Mouse (Mus musculus) ovary, adult 10 weeks (tissue): ENCODE measurements around the gene Elovl2. TPM values are rescaled to one million over a fixed set of nuclear protein-coding genes. Genes with fewer than 3 reads are reported as not detected.

ENCODE experiments used
- polyA plus RNA-seq: library from polyadenylated mRNA; stranded (reverse); fragments of 350-450 nt; fragmentation: Illumina TruSeq; extraction: RNeasy Lipid Tissue Mini Kit (QIAGEN cat#74804); gene quantifications from one replicate; pipeline ENCODE4 v1.2.3, GENCODE M21; 2014

Gene Elovl2
- polyA plus RNA-seq, result 10.5 TPM

GRCm38 (mm10) chr13:41220304-41220834 is at the start of gene Elovl2:
TSS of gene Elovl2 (minus strand) at chr13:41220405.

GRCm38 (mm10) chr13:41249538-41250317 is 29.5 kb upstream of the Elovl2 start, which contains the start of gene Smim13:
TSS of gene Smim13 (plus strand) at chr13:41249844.

Other genes with a start within 250 kb of the Elovl2 start
- 67.0 TPM for gene Pak1ip1, start 219.4 kb downstream of the Elovl2 start, polyA plus RNA-seq
- gene Tmem14c, start 204.1 kb downstream of the Elovl2 start, polyA plus RNA-seq, result 29.2 TPM
- 3.9 TPM for gene Mak, start 140.7 kb downstream of the Elovl2 start, polyA plus RNA-seq
- 0.43 TPM for gene Gcm2, start 109.4 kb downstream of the Elovl2 start, polyA plus RNA-seq
- 3.9 TPM for gene Sycp2l, start 106.1 kb downstream of the Elovl2 start, polyA plus RNA-seq
- gene Smim13, start 29.4 kb upstream of the Elovl2 start, polyA plus RNA-seq, result 109 TPM
- gene Gm17364, start 53.6 kb upstream of the Elovl2 start, polyA plus RNA-seq, result not detected